Mouse (Mus musculus) liver, embryonic 15.5 days (tissue): Measurements from ENCODE around the gene Tbc1d20. TPM values are rescaled to one million over a fixed set of nuclear protein-coding genes. Genes with fewer than 3 reads are reported as not detected.

ENCODE experiments used
- ATAC-seq: fragments of 200-750 bp; cut with Nextera tagmentation; 2 replicates; pipeline ENCODE4 v1.8.0; 2017; ENCODE audit warnings: moderate number of reproducible peaks, mild to moderate bottlenecking, moderate library complexity; ENCODE audit not compliant: insufficient read depth
- H3K27ac ChIP-seq: fragments of 300-500 bp; sonication (generic); replicated peaks from 2 replicates; pipeline ENCODE4 v1.5.1; 2015; ENCODE audit warnings: mild to moderate bottlenecking, inconsistent platforms
- H3K27me3 ChIP-seq: fragments of 300-500 bp; sonication (generic); 2 replicates; pipeline ENCODE4 v1.6.1; 2015; ENCODE audit warnings: mild to moderate bottlenecking, inconsistent platforms
- H3K36me3 ChIP-seq: fragments of 300-500 bp; sonication (generic); replicated peaks from 2 replicates; pipeline ENCODE4 v1.6.1; 2015; ENCODE audit warnings: moderate library complexity, mild to moderate bottlenecking, inconsistent platforms
- H3K4me1 ChIP-seq: fragments of 300-500 bp; sonication (generic); replicated peaks from 2 replicates; pipeline ENCODE4 v1.6.1; 2015; ENCODE audit warnings: inconsistent platforms
- H3K4me2 ChIP-seq: fragments of 300-500 bp; sonication (generic); 2 replicates; pipeline ENCODE4 v1.6.1; 2015; ENCODE audit warnings: moderate library complexity, mild to moderate bottlenecking, inconsistent platforms
- H3K4me3 ChIP-seq: fragments of 300-500 bp; sonication (generic); replicated peaks from 2 replicates; pipeline ENCODE4 v1.5.1; 2015; ENCODE audit warnings: mild to moderate bottlenecking, inconsistent platforms
- H3K9ac ChIP-seq: fragments of 300-500 bp; sonication (generic); 2 replicates; pipeline ENCODE4 v1.6.1; 2015; ENCODE audit warnings: moderate library complexity, mild to moderate bottlenecking, inconsistent platforms
- H3K9me3 ChIP-seq: fragments of 300-500 bp; sonication (generic); replicated peaks from 2 replicates; pipeline ENCODE4 v1.6.1; 2016; ENCODE audit warnings: inconsistent platforms
- WGBS: fragments of 180-500 bp; shearing (Covaris S2); methylation state at CpG from one replicate; pipeline ENCODE4 v1.1.7; 2015; ENCODE audit warnings: mixed read lengths; ENCODE audit not compliant: insufficient replicate concordance; 5-methylcytosine and 5-hydroxymethylcytosine counted together
- polyA plus RNA-seq: library from polyadenylated mRNA; unstranded; fragments of >200 nt; fragmentation: Nextera tagmentation; extraction: Ambion mirVana; gene quantifications from 2 replicates; pipeline ENCODE4 v1.2.1, GENCODE M21; 2015

Tbc1d20 gene
- polyA plus RNA-seq, 1 experiment from 2014 or later = 10.7 TPM

DNA sequence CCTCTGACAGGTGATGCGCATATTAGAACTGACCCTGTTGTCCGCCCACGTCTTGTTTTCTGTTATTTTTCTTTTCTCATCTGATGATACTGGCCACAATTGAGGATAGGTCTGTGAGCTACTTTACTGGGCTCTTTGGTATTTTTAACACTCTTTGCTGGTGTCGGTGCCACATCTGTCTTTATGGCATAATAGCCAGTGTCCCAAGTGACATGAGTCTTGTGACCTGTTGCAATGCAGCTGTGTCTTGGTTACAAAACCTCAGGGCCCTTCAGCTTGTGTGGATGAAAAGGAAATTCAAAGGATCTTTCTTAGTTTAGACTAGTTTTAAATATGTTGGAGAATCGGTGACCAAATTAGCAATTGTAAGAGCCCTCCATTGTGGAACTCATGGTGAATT lies 913 bp downstream of the Tbc1d20 start:
- Histone ChIP-seq H3K27me3 (no peaks in the 10 kb centered on the region), H3K36me3 (no peaks in the 10 kb centered on the region; the same call in 1 of the 2 replicates), H3K4me1 (peaks cover 42% of the 10 kb centered on the region), H3K27ac (no peak overlapping the region; the same call in 1 of the 2 replicates), H3K9me3 (no peaks in the 10 kb centered on the region), H3K4me3 (peak overlapping the region; percentile 84), H3K4me2 (peak overlapping the region; percentile 90), H3K9ac (peak overlapping the region; percentile 95)
- WGBS = 34% methylated on average over 5 of the region's 5 CpGs
- ATAC-seq = no peak

DNA sequence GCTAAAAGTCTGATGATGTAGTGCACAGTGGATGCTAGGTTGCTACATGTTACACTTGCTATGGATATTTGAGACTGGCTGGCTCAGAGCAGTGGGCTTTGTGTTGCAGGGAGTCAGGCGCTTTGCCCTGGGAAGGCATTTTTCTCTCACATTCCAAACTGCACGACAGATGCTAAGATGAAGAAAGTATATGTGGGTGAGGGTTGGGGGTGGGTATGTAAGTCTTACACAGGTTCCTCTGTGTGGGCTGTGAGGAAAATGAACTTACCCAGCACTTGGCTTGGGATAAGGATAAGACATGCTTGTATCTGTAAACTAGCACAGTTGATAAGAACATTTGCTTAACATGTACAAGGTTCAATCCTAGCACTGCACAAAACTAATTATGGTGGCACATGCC lies 9.2 kb downstream of the Tbc1d20 start:
- Histone ChIP-seq H3K4me3 (no peak overlapping the region), H3K4me1 (peaks cover 13% of the 10 kb centered on the region; the same call in 1 of the 2 replicates), H3K27me3 (no peaks in the 10 kb centered on the region), H3K9me3 (no peaks in the 10 kb centered on the region), H3K36me3 (peaks cover 57% of the 10 kb centered on the region), H3K9ac (no peak overlapping the region), H3K4me2 (no peak overlapping the region), H3K27ac (no peak overlapping the region)
- 73% methylated on average over 2 of the region's 2 CpGs for WGBS
- no peak for ATAC-seq

DNA sequence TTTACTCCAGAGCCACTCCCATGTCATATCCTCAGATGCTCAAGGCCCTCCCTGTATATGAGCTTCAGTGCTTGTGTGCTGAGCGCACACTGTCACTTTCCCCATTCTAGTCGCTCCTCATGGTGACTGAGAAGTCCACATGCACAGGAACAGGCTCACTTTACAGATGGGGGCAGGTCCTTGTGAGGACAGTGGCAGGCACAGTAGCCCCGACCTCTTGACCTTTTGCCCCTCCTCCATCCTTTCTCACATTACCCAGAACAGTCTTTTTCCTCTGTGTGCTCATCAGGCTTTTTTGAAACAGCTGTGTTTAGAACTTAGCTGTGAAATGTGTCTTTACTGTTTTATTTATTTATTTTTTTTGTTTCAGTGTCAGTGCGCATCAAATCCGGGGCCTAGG lies 10.2 kb downstream of the Tbc1d20 start:
- Histone ChIP-seq H3K9ac (no peak overlapping the region), H3K9me3 (no peaks in the 10 kb centered on the region), H3K4me2 (no peak overlapping the region), H3K36me3 (peaks cover 66% of the 10 kb centered on the region), H3K4me1 (peaks cover 7% of the 10 kb centered on the region; the same call in 1 of the 2 replicates), H3K27me3 (no peaks in the 10 kb centered on the region), H3K27ac (no peak overlapping the region), H3K4me3 (no peak overlapping the region)
- WGBS = 69% methylated on average over 5 of the region's 5 CpGs
- ATAC-seq = no peak

DNA sequence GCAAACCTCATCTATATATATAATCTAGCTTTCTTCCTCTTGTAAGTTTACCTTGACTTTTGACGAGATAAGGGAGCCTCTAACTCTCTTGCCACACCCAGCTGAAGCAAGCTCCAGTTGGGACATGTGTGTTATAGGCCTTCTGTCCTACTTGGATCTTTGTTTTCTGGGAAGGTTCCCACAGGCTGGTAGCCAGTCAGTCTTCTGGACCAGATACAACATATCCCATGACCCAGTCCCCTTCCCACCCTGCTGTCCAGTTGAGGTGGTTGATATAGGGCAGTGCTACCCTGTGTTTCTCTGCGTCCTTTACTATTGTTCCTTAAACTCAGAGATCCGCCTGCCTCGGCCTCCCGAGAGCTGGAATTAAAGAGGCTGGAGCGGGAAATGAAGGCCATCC lies 11.9 kb downstream of the Tbc1d20 start:
- 81% methylated on average over 6 of the region's 6 CpGs for WGBS
- Histone ChIP-seq H3K36me3 (peaks cover 83% of the 10 kb centered on the region), H3K4me1 (peaks cover 7% of the 10 kb centered on the region; the same call in 1 of the 2 replicates), H3K9me3 (no peaks in the 10 kb centered on the region), H3K4me3 (no peak overlapping the region), H3K4me2 (no peak overlapping the region), H3K27me3 (no peaks in the 10 kb centered on the region), H3K9ac (no peak overlapping the region), H3K27ac (no peak overlapping the region)
- no peak for ATAC-seq

DNA sequence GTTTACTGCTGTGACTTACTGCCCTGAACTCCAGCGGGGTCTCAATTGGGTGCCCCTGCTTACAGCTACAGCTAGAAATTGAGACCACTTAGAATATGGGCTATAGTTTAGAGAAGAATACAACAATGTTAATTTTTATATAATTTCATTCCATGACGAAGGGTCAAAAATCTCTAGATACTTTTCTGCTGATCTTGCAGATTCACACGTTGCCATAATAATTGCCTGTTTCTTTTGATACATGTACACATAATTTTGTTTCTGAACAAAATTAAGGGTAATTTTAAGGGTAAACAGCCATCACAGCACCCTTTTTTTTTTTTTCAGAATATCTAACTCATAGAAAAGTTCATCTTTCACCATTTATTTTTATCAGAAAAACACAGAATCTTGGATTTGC lies 13.6 kb downstream of the Tbc1d20 start:
- no peak overlapping the region for H3K4me3 ChIP-seq
- H3K4me2 ChIP-seq = no peak overlapping the region
- H3K9me3 ChIP-seq = no peaks in the 10 kb centered on the region
- no peak overlapping the region for H3K9ac ChIP-seq
- H3K27ac ChIP-seq = no peak overlapping the region
- H3K4me1 ChIP-seq = peaks cover 7% of the 10 kb centered on the region; the same call in 1 of the 2 replicates
- H3K27me3 ChIP-seq = no peaks in the 10 kb centered on the region
- no peak for ATAC-seq
- peaks cover 94% of the 10 kb centered on the region for H3K36me3 ChIP-seq
- WGBS = 86% methylated on average over 3 of the region's 3 CpGs

DNA sequence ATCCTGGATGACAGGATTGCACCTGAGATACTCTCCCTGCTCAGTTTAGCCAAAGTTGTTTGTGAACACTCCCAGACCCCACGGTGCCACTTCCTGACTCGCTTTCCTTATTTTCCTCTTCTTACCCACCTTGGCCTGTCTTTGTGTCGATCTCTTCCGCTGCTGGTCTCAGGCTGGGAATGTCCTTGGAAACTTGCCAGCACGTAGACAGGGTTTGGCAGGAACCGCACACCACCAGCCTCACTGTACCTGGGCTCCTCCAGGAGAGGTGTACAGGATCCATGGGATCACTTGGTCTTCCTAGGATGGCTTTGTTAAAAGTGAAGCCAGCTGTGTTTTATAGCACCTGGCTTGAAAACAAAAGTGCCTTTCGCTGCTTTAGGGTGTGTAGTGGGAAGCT lies 19.4 kb downstream of the Tbc1d20 start:
- peaks cover 96% of the 10 kb centered on the region for H3K36me3 ChIP-seq

DNA sequence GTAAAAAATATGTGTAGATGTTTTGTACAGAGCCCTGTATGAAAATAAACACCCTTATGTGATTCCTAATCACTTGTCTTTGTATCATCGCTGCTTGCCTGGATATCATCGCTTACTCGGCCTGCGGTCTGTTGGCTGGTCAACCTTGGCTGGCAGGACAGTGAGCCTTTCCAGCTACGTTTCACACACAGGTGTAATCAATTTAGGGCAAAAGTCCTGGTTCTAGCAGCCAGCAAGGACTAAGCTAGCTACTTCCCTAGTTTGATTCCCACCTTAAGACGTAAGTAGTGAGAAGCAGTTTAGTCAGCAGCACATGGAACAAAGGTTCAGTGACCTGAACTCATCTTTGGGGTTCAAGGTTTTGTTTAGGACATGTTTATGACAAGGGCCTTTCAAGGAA lies 20.3 kb downstream of the Tbc1d20 start:
- no peaks in the 10 kb centered on the region for H3K27me3 ChIP-seq
- H3K4me2 ChIP-seq = no peak overlapping the region
- H3K9me3 ChIP-seq = no peaks in the 10 kb centered on the region
- peaks cover 96% of the 10 kb centered on the region for H3K36me3 ChIP-seq
- no peak overlapping the region for H3K9ac ChIP-seq
- H3K4me1 ChIP-seq = no peaks in the 10 kb centered on the region
- no peak overlapping the region for H3K4me3 ChIP-seq
- ATAC-seq = no peak
- H3K27ac ChIP-seq = no peak overlapping the region
- 82% methylated on average over 6 of the region's 6 CpGs for WGBS

More for the DNA sequence above, 19.4 kb downstream of the Tbc1d20 start:
- Histone ChIP-seq H3K4me3 (no peak overlapping the region), H3K9me3 (no peaks in the 10 kb centered on the region), H3K27ac (no peak overlapping the region), H3K27me3 (no peaks in the 10 kb centered on the region), H3K4me1 (no peaks in the 10 kb centered on the region), H3K4me2 (no peak overlapping the region), H3K9ac (no peak overlapping the region)
- WGBS = 82% methylated on average over 7 of the region's 7 CpGs
- ATAC-seq = no peak

DNA sequence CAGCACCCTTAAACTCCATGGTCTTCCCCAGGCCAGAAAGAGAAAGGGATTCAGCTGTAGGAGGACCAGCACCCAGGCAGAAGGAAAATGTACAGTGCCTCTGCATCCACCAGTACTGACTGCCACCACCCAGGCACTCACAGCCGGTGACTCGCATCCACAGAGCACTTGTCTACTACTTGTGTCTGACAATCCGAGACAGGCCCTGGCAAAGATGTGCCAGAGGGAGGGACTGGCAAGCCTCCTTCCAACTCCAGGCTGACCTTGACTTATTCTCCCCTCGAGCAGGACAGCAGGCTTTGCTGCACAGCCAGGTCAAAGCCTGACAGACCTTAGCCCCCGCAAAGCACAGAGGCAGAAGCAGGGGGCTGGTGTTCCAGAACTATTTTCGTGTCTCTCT lies 23.4 kb downstream of the Tbc1d20 start:
- Histone ChIP-seq H3K4me1 (no peaks in the 10 kb centered on the region), H3K9me3 (no peaks in the 10 kb centered on the region), H3K9ac (no peak overlapping the region), H3K4me2 (no peak overlapping the region), H3K4me3 (no peak overlapping the region), H3K27me3 (no peaks in the 10 kb centered on the region), H3K27ac (no peak overlapping the region), H3K36me3 (peaks cover 93% of the 10 kb centered on the region)
- 74% methylated on average over 6 of the region's 6 CpGs for WGBS
- no peak for ATAC-seq

DNA sequence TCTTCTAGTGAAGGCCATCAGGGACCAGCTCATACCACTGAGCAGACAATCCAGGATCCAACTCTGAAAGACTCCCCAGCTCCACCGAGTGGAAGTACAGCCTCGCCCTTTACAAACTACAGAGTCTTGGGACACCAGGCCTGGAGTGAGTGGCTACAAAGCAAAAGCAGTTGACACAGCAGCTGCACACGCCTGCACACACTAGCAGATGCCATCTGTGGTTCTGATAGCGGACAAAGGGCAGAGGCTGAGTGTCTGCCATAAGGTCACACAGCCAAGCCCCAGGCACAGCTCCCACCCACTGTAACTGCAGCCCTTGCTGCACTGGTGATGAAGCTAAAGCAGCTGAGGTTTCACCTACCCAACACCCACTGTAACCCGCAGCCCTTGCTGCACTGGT lies 27.9 kb downstream of the Tbc1d20 start:
- peaks cover 94% of the 10 kb centered on the region for H3K36me3 ChIP-seq

DNA sequence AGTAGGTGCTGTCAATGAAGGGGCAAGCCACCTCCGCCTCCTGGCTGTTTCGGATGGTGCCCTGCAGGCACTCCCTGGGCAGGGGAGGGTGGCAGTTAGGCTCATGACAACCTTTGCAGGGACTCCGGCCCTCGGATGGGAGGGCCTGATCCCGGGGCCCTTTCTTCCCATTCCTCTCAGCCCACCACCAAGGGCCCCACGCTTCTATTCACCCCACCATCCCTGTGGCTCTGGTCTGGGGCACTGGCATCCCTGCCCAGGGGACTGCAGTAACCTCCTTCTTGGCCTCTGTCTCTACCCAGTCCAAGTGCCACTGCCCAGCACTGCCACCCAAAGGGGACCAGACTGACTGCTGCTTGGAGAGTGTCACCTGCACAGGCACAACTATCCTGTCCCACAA lies 28.6 kb downstream of the Tbc1d20 start:
- no peak overlapping the region for H3K27ac ChIP-seq
- H3K4me3 ChIP-seq = no peak overlapping the region
- peaks cover 94% of the 10 kb centered on the region for H3K36me3 ChIP-seq
- no peaks in the 10 kb centered on the region for H3K4me1 ChIP-seq
- no peak overlapping the region for H3K4me2 ChIP-seq
- no peaks in the 10 kb centered on the region for H3K27me3 ChIP-seq
- no peak overlapping the region for H3K9ac ChIP-seq
- 88% methylated on average over 6 of the region's 6 CpGs for WGBS
- ATAC-seq = no peak
- no peaks in the 10 kb centered on the region for H3K9me3 ChIP-seq

More for the DNA sequence above, 27.9 kb downstream of the Tbc1d20 start:
- H3K4me2 ChIP-seq = no peak overlapping the region
- H3K27ac ChIP-seq = no peak overlapping the region
- no peaks in the 10 kb centered on the region for H3K9me3 ChIP-seq
- H3K4me1 ChIP-seq = no peaks in the 10 kb centered on the region
- no peak for ATAC-seq
- no peak overlapping the region for H3K4me3 ChIP-seq
- H3K27me3 ChIP-seq = no peaks in the 10 kb centered on the region
- 65% methylated on average over 5 of the region's 5 CpGs for WGBS
- no peak overlapping the region for H3K9ac ChIP-seq

DNA sequence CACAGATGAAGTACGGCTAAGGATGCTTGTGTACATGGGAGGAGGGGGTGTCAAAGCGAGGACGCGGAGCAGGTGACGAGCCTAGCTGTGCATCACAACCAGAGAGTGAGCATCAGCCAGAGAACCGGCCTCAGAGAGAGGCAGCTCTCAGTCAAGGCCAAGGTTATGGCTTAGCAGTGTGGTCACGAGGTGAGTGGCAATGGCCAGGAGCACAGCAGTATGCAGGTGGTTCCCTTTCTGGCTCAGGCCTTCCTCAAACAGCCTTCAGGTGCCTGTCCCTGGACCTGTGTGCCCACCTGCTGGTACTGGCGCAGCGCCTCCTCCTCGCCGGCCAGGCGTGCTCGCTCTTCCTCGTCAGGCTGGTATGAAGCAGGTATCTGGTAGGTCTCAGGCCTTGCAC lies 30.3 kb downstream of the Tbc1d20 start:
- 89% methylated on average over 14 of the region's 14 CpGs for WGBS
- Histone ChIP-seq H3K36me3 (peaks cover 91% of the 10 kb centered on the region), H3K4me1 (0 out of 2 replicates have a peak, but pooled peaks cover 6% of the 10 kb centered on the region), H3K9ac (no peak overlapping the region), H3K9me3 (no peaks in the 10 kb centered on the region), H3K27me3 (no peaks in the 10 kb centered on the region), H3K4me3 (no peak overlapping the region), H3K4me2 (no peak overlapping the region), H3K27ac (no peak overlapping the region)
- ATAC-seq = no peak

DNA sequence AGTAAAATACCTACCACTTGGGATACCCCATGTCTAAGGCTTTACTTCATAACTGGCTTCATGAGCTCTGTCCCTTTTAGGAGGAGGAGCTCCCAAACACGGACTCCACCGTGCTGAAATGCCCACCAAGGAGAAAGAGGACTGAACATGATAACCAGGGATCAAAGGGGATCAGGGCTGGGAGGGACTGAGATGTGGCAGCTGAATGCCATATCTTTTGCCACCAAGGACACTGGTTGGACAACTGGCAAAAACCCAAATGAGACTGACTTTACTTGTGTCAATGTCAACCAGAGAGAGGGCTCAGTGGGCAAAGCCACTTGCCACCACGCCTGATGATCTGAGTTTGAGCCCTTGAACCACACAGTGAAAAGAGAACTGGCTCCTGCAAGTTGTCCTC lies 31.2 kb downstream of the Tbc1d20 start:
- Histone ChIP-seq H3K36me3 (peaks cover 92% of the 10 kb centered on the region), H3K4me3 (no peak overlapping the region), H3K27me3 (no peaks in the 10 kb centered on the region), H3K9me3 (no peaks in the 10 kb centered on the region), H3K27ac (no peak overlapping the region), H3K4me2 (no peak overlapping the region), H3K4me1 (peaks cover 13% of the 10 kb centered on the region; the same call in 1 of the 2 replicates), H3K9ac (no peak overlapping the region)
- ATAC-seq = no peak
- 70% methylated on average over 3 of the region's 3 CpGs for WGBS
